Mouse (Mus musculus): ENCODE results near the gene Ppp1r37.
A peak's percentile ranks its signal among the peaks of the same experiment; 100 is the strongest.
"Not testable (repeated sequence)": the region's sequence is repeated elsewhere in the genome, so short reads cannot be mapped to it uniquely, and the experiment has no call there.

Ppp1r37 gene

GRCm38 (mm10) chr7:19540771-19541566, 21.9 kb downstream of the Ppp1r37 start:
- no peak for DNase-seq (ENCODE audit: low read depth)

GRCm38 (mm10) chr7:19534676-19535075, 28.2 kb downstream of the Ppp1r37 start:
- DNase-seq (ENCODE audit: low read depth) = no peak

- DNase-seq (ENCODE audit: low read depth) = no peak
Measured at GRCm38 (mm10) chr7:19532240-19532639, 30.6 kb downstream of the Ppp1r37 start.

- DNase-seq (ENCODE audit: low read depth) = peak; percentile 21
Measured at GRCm38 (mm10) chr7:19531077-19531476, 31.8 kb downstream of the Ppp1r37 start.

GRCm38 (mm10) chr7:19525105-19525481, 37.8 kb downstream of the Ppp1r37 start:
- DNase-seq (ENCODE audit: low read depth) = no peak

GRCm38 (mm10) chr7:19524420-19525104, 38.3 kb downstream of the Ppp1r37 start:
- DNase-seq (ENCODE audit: low read depth) = no peak

GRCm38 (mm10) chr7:19523757-19524419, 39.0 kb downstream of the Ppp1r37 start:
- no peak for DNase-seq (ENCODE audit: low read depth)

- no peak for DNase-seq (ENCODE audit: low read depth)
Measured at GRCm38 (mm10) chr7:19523017-19523756, 39.7 kb downstream of the Ppp1r37 start.

- no peak for DNase-seq (ENCODE audit: low read depth)
Measured at GRCm38 (mm10) chr7:19520032-19520431, 42.8 kb downstream of the Ppp1r37 start.

GRCm38 (mm10) chr7:19517652-19518365, 45.1 kb downstream of the Ppp1r37 start, which contains the start of gene Nkpd1:
TSS of gene Nkpd1 (plus strand) at chr7:19517838.
- no peak for DNase-seq (ENCODE audit: low read depth)

- no peak for DNase-seq (ENCODE audit: low read depth)
Measured at GRCm38 (mm10) chr7:19512353-19512752, 50.5 kb downstream of the Ppp1r37 start.

GRCm38 (mm10) chr7:19511934-19512333, 50.9 kb downstream of the Ppp1r37 start:
- not testable (repeated sequence) for DNase-seq (ENCODE audit: low read depth)

- DNase-seq (ENCODE audit: low read depth) = no peak
Measured at GRCm38 (mm10) chr7:19509786-19510185, 53.1 kb downstream of the Ppp1r37 start.

- peak; percentile 20 for DNase-seq (ENCODE audit: low read depth)
Measured at GRCm38 (mm10) chr7:19508924-19509568, 53.8 kb downstream of the Ppp1r37 start.

GRCm38 (mm10) chr7:19508150-19508923, 54.5 kb downstream of the Ppp1r37 start, which contains the start of the genes Bloc1s3 and Trappc6a:
TSS of gene Bloc1s3 (minus strand) at chr7:19508367.
TSS of gene Trappc6a (plus strand) at chr7:19508395.
- DNase-seq (ENCODE audit: low read depth) = peak; percentile 91

- DNase-seq (ENCODE audit: low read depth) = peak; percentile 25
Measured at GRCm38 (mm10) chr7:19507612-19507981, 55.3 kb downstream of the Ppp1r37 start.

- DNase-seq (ENCODE audit: low read depth) = peak; percentile 23
Measured at GRCm38 (mm10) chr7:19506969-19507611, 55.8 kb downstream of the Ppp1r37 start.

- DNase-seq (ENCODE audit: low read depth) = peak; percentile 65
Measured at GRCm38 (mm10) chr7:19506326-19506725, 56.5 kb downstream of the Ppp1r37 start.

- DNase-seq (ENCODE audit: low read depth) = peak; percentile 55
Measured at GRCm38 (mm10) chr7:19503481-19504068, 59.3 kb downstream of the Ppp1r37 start.

Data from c-Kit-positive CD71-positive TER-119-negative erythroid progenitor cells, embryonic 14.5 days (primary cell).